Mouse (Mus musculus) lung, adult 2 months (tissue): ENCODE data around the gene C8a.

Experiments
- CTCF ChIP-seq: fragments of 200-500 bp; IDR thresholded peaks from 2 replicates; pipeline ENCODE4 v1.5.1; 2011; ENCODE audit warnings: mild to moderate bottlenecking, low read length, control low read depth; ENCODE audit not compliant: insufficient read depth
- POLR2A ChIP-seq: fragments of 200-500 bp; IDR thresholded peaks from 2 replicates; pipeline ENCODE4 v1.6.1; 2011; ENCODE audit warnings: low read depth, mild to moderate bottlenecking, control low read depth, low read length, borderline replicate concordance; ENCODE audit errors: extremely low read depth

GRCm38 (mm10) chr4:104914711-104915247 is 38.6 kb upstream of the C8a start:
- TF ChIP-seq CTCF: no peak
- no peak for TF ChIP-seq POLR2A
